Mouse (Mus musculus) MEL (cell line): ENCODE data around the gene Tmem175.

Experiments
- ELF1 ChIP-seq: IDR thresholded peaks from 2 replicates; pipeline ENCODE4 v1.6.1; 2014; ENCODE audit warnings: low read depth, mild to moderate bottlenecking, inconsistent platforms, low read length, improper control_type of control experiment, moderate library complexity
- HCFC1 ChIP-seq: IDR thresholded peaks from 2 replicates; pipeline ENCODE4 v1.6.1; 2012; ENCODE audit warnings: low read depth, mild to moderate bottlenecking, inconsistent platforms, low read length, improper control_type of control experiment, moderate library complexity
- MEF2A ChIP-seq: IDR thresholded peaks from 2 replicates; pipeline ENCODE4 v1.6.1; 2014; ENCODE audit warnings: low read depth, mild to moderate bottlenecking, inconsistent platforms, low read length, improper control_type of control experiment; ENCODE audit not compliant: poor library complexity, insufficient replicate concordance, severe bottlenecking; ENCODE audit errors: extremely low read depth
- POLR2AphosphoS2 ChIP-seq: IDR thresholded peaks from 2 replicates; pipeline ENCODE4 v1.6.1; 2011; ENCODE audit warnings: low read length, improper control_type of control experiment
- TBP ChIP-seq: IDR thresholded peaks from 2 replicates; pipeline ENCODE4 v1.8.0; 2011; ENCODE audit warnings: low read depth, low read length, improper control_type of control experiment
- ZMIZ1 ChIP-seq: IDR thresholded peaks from 2 replicates; pipeline ENCODE4 v1.6.1; 2012; ENCODE audit warnings: low read depth, mild to moderate bottlenecking, inconsistent platforms, low read length, improper control_type of control experiment, moderate library complexity

GRCm38 (mm10) chr5:108668977-108669936, 39.7 kb downstream of the Tmem175 start, which contains the start of gene Dgkq:
- TF ChIP-seq ELF1 (peak; percentile 59), MEF2A (no peak), TBP (peak; percentile 49; the same call in 1 of the 2 replicates), ZMIZ1 (peak; percentile 81), POLR2AphosphoS2 (peak; percentile 93), HCFC1 (peak; percentile 67)
